Mouse (Mus musculus): ENCODE data around the gene Sema3a. TPM values are rescaled to one million over a fixed set of nuclear protein-coding genes. Genes with fewer than 3 reads are reported as not detected.

Sema3a gene
- polyA plus RNA-seq, 1 experiment from 2014 or later: 15.5 TPM

GRCm38 (mm10) chr5:13182186-13182585 is 57.0 kb downstream of the Sema3a start:
- H3K4me1 ChIP-seq (replicated peaks): no peaks in the 10 kb centered on the region
- no peaks in the 10 kb centered on the region for H3K36me3 ChIP-seq
- no peak overlapping the region for H3K4me2 ChIP-seq (replicated peaks)
- 92% methylated on average over 2 of the region's 2 CpGs for WGBS
- no peak overlapping the region for H3K27ac ChIP-seq
- H3K4me3 ChIP-seq (replicated peaks): no peak overlapping the region
- no peaks in the 10 kb centered on the region for H3K9me3 ChIP-seq
- H3K9ac ChIP-seq: no peak overlapping the region
- no peaks in the 10 kb centered on the region for H3K27me3 ChIP-seq (replicated peaks)
- ATAC-seq: no peak

- Histone ChIP-seq H3K9me3 (no peaks in the 10 kb centered on the region), H3K27ac (no peak overlapping the region), H3K36me3 (no peaks in the 10 kb centered on the region), H3K4me3 (replicated peaks) (no peak overlapping the region), H3K27me3 (replicated peaks) (no peaks in the 10 kb centered on the region), H3K4me2 (replicated peaks) (no peak overlapping the region), H3K4me1 (replicated peaks) (no peaks in the 10 kb centered on the region), H3K9ac (no peak overlapping the region)
- 42% methylated on average over 3 of the region's 3 CpGs for WGBS
- 0 out of 2 replicates have a peak, but pooled peaks have one; percentile 31 for ATAC-seq
Observed at GRCm38 (mm10) chr5:13197886-13198285, 72.7 kb downstream of the Sema3a start.

- WGBS: 81% methylated on average over 6 of the region's 6 CpGs
- Histone ChIP-seq H3K9me3 (no peaks in the 10 kb centered on the region), H3K4me2 (replicated peaks) (no peak overlapping the region), H3K36me3 (no peaks in the 10 kb centered on the region), H3K27ac (no peak overlapping the region), H3K27me3 (replicated peaks) (no peaks in the 10 kb centered on the region), H3K4me3 (replicated peaks) (no peak overlapping the region), H3K9ac (no peak overlapping the region), H3K4me1 (replicated peaks) (no peaks in the 10 kb centered on the region)
- no peak for ATAC-seq
Observed at GRCm38 (mm10) chr5:13199709-13200108, 74.5 kb downstream of the Sema3a start.

- no peak overlapping the region for H3K4me2 ChIP-seq (replicated peaks)
- WGBS: 44% methylated on average over 3 of the region's 3 CpGs
- no peak overlapping the region for H3K4me3 ChIP-seq (replicated peaks)
- H3K9ac ChIP-seq: no peak overlapping the region
- no peaks in the 10 kb centered on the region for H3K36me3 ChIP-seq
- no peak overlapping the region for H3K27ac ChIP-seq
- no peaks in the 10 kb centered on the region for H3K27me3 ChIP-seq (replicated peaks)
- H3K4me1 ChIP-seq (replicated peaks): no peaks in the 10 kb centered on the region
- no peak for ATAC-seq
- H3K9me3 ChIP-seq: no peaks in the 10 kb centered on the region
Observed at GRCm38 (mm10) chr5:13255353-13255752, 130.1 kb downstream of the Sema3a start.

GRCm38 (mm10) chr5:13256321-13256720 is 131.1 kb downstream of the Sema3a start:
- Histone ChIP-seq H3K4me2 (replicated peaks) (no peak overlapping the region), H3K4me3 (replicated peaks) (no peak overlapping the region), H3K27ac (no peak overlapping the region), H3K9ac (no peak overlapping the region), H3K36me3 (no peaks in the 10 kb centered on the region), H3K27me3 (replicated peaks) (no peaks in the 10 kb centered on the region), H3K9me3 (no peaks in the 10 kb centered on the region), H3K4me1 (replicated peaks) (no peaks in the 10 kb centered on the region)
- ATAC-seq: no peak
- WGBS: 63% methylated on average over 1 of the region's 1 CpGs

GRCm38 (mm10) chr5:13263087-13263486 is 137.9 kb downstream of the Sema3a start:
- ATAC-seq: no peak
- Histone ChIP-seq H3K36me3 (no peaks in the 10 kb centered on the region), H3K9ac (no peak overlapping the region), H3K4me2 (replicated peaks) (no peak overlapping the region), H3K27ac (no peak overlapping the region), H3K27me3 (replicated peaks) (no peaks in the 10 kb centered on the region), H3K4me1 (replicated peaks) (no peaks in the 10 kb centered on the region), H3K9me3 (no peaks in the 10 kb centered on the region), H3K4me3 (replicated peaks) (no peak overlapping the region)
- 68% methylated on average over 2 of the region's 2 CpGs for WGBS

GRCm38 (mm10) chr5:13263539-13263938 is 138.3 kb downstream of the Sema3a start:
- Histone ChIP-seq H3K4me3 (replicated peaks) (no peak overlapping the region), H3K4me1 (replicated peaks) (no peaks in the 10 kb centered on the region), H3K36me3 (no peaks in the 10 kb centered on the region), H3K27me3 (replicated peaks) (no peaks in the 10 kb centered on the region), H3K9ac (no peak overlapping the region), H3K4me2 (replicated peaks) (no peak overlapping the region), H3K9me3 (no peaks in the 10 kb centered on the region), H3K27ac (no peak overlapping the region)
- WGBS: 78% methylated on average over 3 of the region's 3 CpGs
- no peak for ATAC-seq

- no peaks in the 10 kb centered on the region for H3K36me3 ChIP-seq
- no peaks in the 10 kb centered on the region for H3K4me1 ChIP-seq (replicated peaks)
- H3K4me3 ChIP-seq (replicated peaks): no peak overlapping the region
- no peak overlapping the region for H3K4me2 ChIP-seq (replicated peaks)
- H3K27ac ChIP-seq: no peak overlapping the region
- no peaks in the 10 kb centered on the region for H3K9me3 ChIP-seq
- 71% methylated on average over 4 of the region's 4 CpGs for WGBS
- H3K9ac ChIP-seq: no peak overlapping the region
- no peak for ATAC-seq
- no peaks in the 10 kb centered on the region for H3K27me3 ChIP-seq (replicated peaks)
Observed at GRCm38 (mm10) chr5:13312667-13313066, 187.5 kb downstream of the Sema3a start.

- no peaks in the 10 kb centered on the region for H3K4me1 ChIP-seq (replicated peaks)
- no peak overlapping the region for H3K4me2 ChIP-seq (replicated peaks)
- H3K27me3 ChIP-seq (replicated peaks): no peaks in the 10 kb centered on the region
- H3K9me3 ChIP-seq: no peaks in the 10 kb centered on the region
- WGBS: 83% methylated on average over 6 of the region's 6 CpGs
- no peak for ATAC-seq
- H3K36me3 ChIP-seq: no peaks in the 10 kb centered on the region
- no peak overlapping the region for H3K4me3 ChIP-seq (replicated peaks)
- no peak overlapping the region for H3K9ac ChIP-seq
- no peak overlapping the region for H3K27ac ChIP-seq
Observed at GRCm38 (mm10) chr5:13313977-13314376, 188.8 kb downstream of the Sema3a start.

GRCm38 (mm10) chr5:13318728-13319429 is 193.7 kb downstream of the Sema3a start:
- Histone ChIP-seq H3K27ac (no peak overlapping the region), H3K9ac (no peak overlapping the region), H3K4me2 (replicated peaks) (no peak overlapping the region), H3K4me3 (replicated peaks) (no peak overlapping the region), H3K36me3 (no peaks in the 10 kb centered on the region), H3K27me3 (replicated peaks) (no peaks in the 10 kb centered on the region), H3K4me1 (replicated peaks) (no peaks in the 10 kb centered on the region), H3K9me3 (no peaks in the 10 kb centered on the region)
- WGBS: 56% methylated on average over 5 of the region's 5 CpGs
- ATAC-seq: no peak

GRCm38 (mm10) chr5:13320138-13320537 is 194.9 kb downstream of the Sema3a start:
- Histone ChIP-seq H3K4me3 (replicated peaks) (no peak overlapping the region), H3K9me3 (no peaks in the 10 kb centered on the region), H3K27ac (no peak overlapping the region), H3K4me1 (replicated peaks) (no peaks in the 10 kb centered on the region), H3K36me3 (no peaks in the 10 kb centered on the region), H3K27me3 (replicated peaks) (no peaks in the 10 kb centered on the region), H3K9ac (no peak overlapping the region), H3K4me2 (replicated peaks) (no peak overlapping the region)
- WGBS: 71% methylated on average over 3 of the region's 3 CpGs
- ATAC-seq: no peak

- no peak for ATAC-seq
- H3K4me3 ChIP-seq (replicated peaks): no peak overlapping the region
- 72% methylated on average over 5 of the region's 5 CpGs for WGBS
- H3K27ac ChIP-seq: no peak overlapping the region
- H3K4me2 ChIP-seq (replicated peaks): no peak overlapping the region
- H3K27me3 ChIP-seq (replicated peaks): no peaks in the 10 kb centered on the region
- H3K4me1 ChIP-seq (replicated peaks): no peaks in the 10 kb centered on the region
- H3K9me3 ChIP-seq: no peaks in the 10 kb centered on the region
- H3K36me3 ChIP-seq: no peaks in the 10 kb centered on the region
- H3K9ac ChIP-seq: no peak overlapping the region
Observed at GRCm38 (mm10) chr5:13327281-13327680, 202.1 kb downstream of the Sema3a start.

- H3K27ac ChIP-seq: no peak overlapping the region
- no peaks in the 10 kb centered on the region for H3K4me1 ChIP-seq (replicated peaks)
- no peaks in the 10 kb centered on the region for H3K27me3 ChIP-seq (replicated peaks)
- no peak overlapping the region for H3K4me2 ChIP-seq (replicated peaks)
- WGBS: 61% methylated on average over 2 of the region's 2 CpGs
- no peak overlapping the region for H3K9ac ChIP-seq
- no peak overlapping the region for H3K4me3 ChIP-seq (replicated peaks)
- ATAC-seq: no peak
- H3K9me3 ChIP-seq: no peaks in the 10 kb centered on the region
- no peaks in the 10 kb centered on the region for H3K36me3 ChIP-seq
Observed at GRCm38 (mm10) chr5:13331412-13331811, 206.2 kb downstream of the Sema3a start.
